Mouse (Mus musculus) cerebellum, adult 2 months (tissue): ENCODE measurements around the gene Prox1.

Experiments used
- CTCF ChIP-seq: fragments of 200-500 bp; IDR thresholded peaks from 2 replicates; pipeline ENCODE4 v1.5.1; 2011; ENCODE audit warnings: low read depth, mild to moderate bottlenecking, control low read depth, low read length, moderate library complexity, borderline replicate concordance; ENCODE audit not compliant: insufficient read depth
- POLR2A ChIP-seq: fragments of 200-500 bp; IDR thresholded peaks from 2 replicates; pipeline ENCODE4 v1.6.1; 2011; ENCODE audit warnings: low read length, control low read depth, borderline replicate concordance; ENCODE audit not compliant: insufficient read depth

DNA sequence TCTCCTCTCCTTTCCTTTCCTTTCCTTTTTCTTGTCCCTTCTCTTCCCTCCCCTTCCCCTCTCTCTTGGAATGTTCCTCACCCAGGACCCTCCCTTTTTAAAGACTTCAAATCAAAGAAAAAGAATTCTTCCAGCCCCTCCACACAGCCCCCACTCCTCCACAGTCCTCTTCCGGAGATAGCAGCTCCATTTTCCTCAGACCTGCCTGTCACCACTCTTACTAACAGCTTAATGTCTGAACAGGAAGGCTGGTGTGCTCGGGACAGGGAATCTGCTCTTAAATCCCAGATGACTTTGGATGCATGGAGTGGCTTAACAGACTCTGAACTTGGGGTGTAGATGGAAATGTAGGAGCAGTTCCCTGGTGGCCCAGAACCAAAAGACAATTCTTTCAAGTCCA, 81.6 kb downstream of the Prox1 start:
- TF ChIP-seq CTCF = no peak
- no peak for TF ChIP-seq POLR2A
